Mouse (Mus musculus) forebrain, embryonic 13.5 days (tissue): ENCODE results near the gene Cited2. TPM values are rescaled to one million over a fixed set of nuclear protein-coding genes. Genes with fewer than 3 reads are reported as not detected.

Experiments
- ATAC-seq: fragments of 200-750 bp; cut with Nextera tagmentation; 2 replicates; pipeline ENCODE4 v1.8.0; 2017
- H3K27ac ChIP-seq: fragments of 300-500 bp; sonication (generic); 2 replicates; pipeline ENCODE4 v1.5.1; 2015; ENCODE audit warnings: inconsistent platforms, mild to moderate bottlenecking, moderate library complexity
- H3K27me3 ChIP-seq: fragments of 300-500 bp; sonication (generic); 2 replicates; pipeline ENCODE4 v1.6.1; 2015; ENCODE audit warnings: mild to moderate bottlenecking, inconsistent platforms
- H3K36me3 ChIP-seq: fragments of 300-500 bp; sonication (generic); 2 replicates; pipeline ENCODE4 v1.6.1; 2015; ENCODE audit warnings: mild to moderate bottlenecking, inconsistent platforms; ENCODE audit not compliant: poor library complexity, severe bottlenecking
- H3K4me1 ChIP-seq: fragments of 300-500 bp; sonication (generic); 2 replicates; pipeline ENCODE4 v1.6.1; 2015; ENCODE audit warnings: inconsistent platforms
- H3K4me2 ChIP-seq: fragments of 300-500 bp; sonication (generic); 2 replicates; pipeline ENCODE4 v1.6.1; 2015; ENCODE audit warnings: inconsistent platforms, mild to moderate bottlenecking, moderate library complexity
- H3K4me3 ChIP-seq: fragments of 300-500 bp; sonication (generic); 2 replicates; pipeline ENCODE4 v1.5.1; 2015; ENCODE audit warnings: mild to moderate bottlenecking, inconsistent platforms
- H3K9ac ChIP-seq: fragments of 300-500 bp; sonication (generic); 2 replicates; pipeline ENCODE4 v1.6.1; 2015; ENCODE audit warnings: mild to moderate bottlenecking, inconsistent platforms
- H3K9me3 ChIP-seq: fragments of 300-500 bp; sonication (generic); replicated peaks from 2 replicates; pipeline ENCODE4 v1.6.1; 2016; ENCODE audit warnings: inconsistent platforms
- WGBS: fragments of 180-500 bp; shearing (Covaris S2); methylation state at CpG from one replicate; pipeline ENCODE4 v1.1.7; 2015; 5-methylcytosine and 5-hydroxymethylcytosine counted together
- polyA plus RNA-seq: library from polyadenylated mRNA; unstranded; fragments of >200 nt; fragmentation: Nextera tagmentation; extraction: Ambion mirVana; gene quantifications from 2 replicates; pipeline ENCODE4 v1.2.1, GENCODE M21; 2015

Cited2 gene
- polyA plus RNA-seq, 1 experiment from 2014 or later, result 63.6 TPM

GRCm38 (mm10) chr10:17725644-17726372 is 2.8 kb downstream of the Cited2 start:
- Histone ChIP-seq H3K9me3 (no peaks in the 10 kb centered on the region), H3K4me3 (peak overlapping the region; percentile 31), H3K4me2 (peak overlapping the region; percentile 70), H3K27ac (peak overlapping the region; percentile 33; the same call in 1 of the 2 replicates), H3K4me1 (peaks cover 29% of the 10 kb centered on the region), H3K27me3 (no peaks in the 10 kb centered on the region), H3K36me3 (no peaks in the 10 kb centered on the region), H3K9ac (peak overlapping the region; percentile 44; the same call in 1 of the 2 replicates)
- WGBS, result 56% methylated on average over 7 of the region's 7 CpGs
- ATAC-seq, result no peak

- Histone ChIP-seq H3K9me3 (no peaks in the 10 kb centered on the region), H3K4me1 (peaks cover 29% of the 10 kb centered on the region), H3K9ac (peak overlapping the region; percentile 44; the same call in 1 of the 2 replicates), H3K36me3 (no peaks in the 10 kb centered on the region), H3K27ac (peak overlapping the region; percentile 33; the same call in 1 of the 2 replicates), H3K4me3 (peak overlapping the region; percentile 31), H3K4me2 (peak overlapping the region; percentile 70), H3K27me3 (no peaks in the 10 kb centered on the region)
- no peak for ATAC-seq
- WGBS, result 74% methylated on average over 2 of the region's 2 CpGs
Measured at GRCm38 (mm10) chr10:17726373-17726720, 3.3 kb downstream of the Cited2 start.

DNA sequence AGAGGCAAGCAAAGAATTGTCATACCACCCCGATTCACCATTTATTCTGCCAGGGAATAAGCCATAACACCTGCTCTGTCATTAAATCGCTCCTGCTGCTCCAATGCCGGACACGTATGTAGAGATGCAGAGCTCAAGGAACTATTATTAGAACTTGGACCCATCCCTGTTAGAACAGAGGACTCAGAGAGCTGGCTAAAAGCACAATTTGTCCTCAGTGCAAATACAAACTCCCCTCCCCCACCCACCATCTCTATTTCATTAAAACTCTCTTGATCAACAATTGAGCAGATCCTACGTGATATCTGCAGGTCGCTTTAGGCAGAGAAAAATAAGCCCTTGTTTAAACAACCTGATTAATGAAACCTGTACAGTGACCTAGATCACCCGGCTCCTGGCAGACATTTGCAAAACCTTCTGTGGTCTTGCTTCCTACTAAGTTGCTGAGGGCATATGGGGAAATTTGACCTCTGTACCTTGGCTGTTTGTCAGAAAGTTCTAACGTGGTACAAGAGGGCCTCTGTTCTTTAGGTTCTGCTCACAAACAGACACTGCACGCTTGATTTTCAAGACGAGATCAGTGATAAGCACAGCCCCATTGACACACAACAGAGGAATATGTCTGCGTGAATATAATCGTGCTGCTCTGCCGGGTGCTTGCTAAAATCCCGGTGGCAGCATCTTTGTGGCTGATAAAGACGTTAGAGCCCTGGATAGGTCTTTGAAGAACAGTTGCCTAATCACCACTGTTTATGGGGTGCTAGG is 4.3 kb downstream of the Cited2 start:
- H3K4me2 ChIP-seq, result peak overlapping the region; percentile 70
- no peaks in the 10 kb centered on the region for H3K27me3 ChIP-seq
- 0 out of 2 replicates have a peak overlapping the region, but pooled peaks have one; percentile 1 for H3K4me3 ChIP-seq
- H3K9me3 ChIP-seq, result no peaks in the 10 kb centered on the region
- WGBS, result 23% methylated on average over 15 of the region's 15 CpGs
- peak overlapping the region; percentile 15 for H3K27ac ChIP-seq
- H3K9ac ChIP-seq, result peak overlapping the region; percentile 27; the same call in 1 of the 2 replicates
- ATAC-seq, result no peak
- H3K4me1 ChIP-seq, result peaks cover 29% of the 10 kb centered on the region
- H3K36me3 ChIP-seq, result no peaks in the 10 kb centered on the region

- Histone ChIP-seq H3K4me2 (peak overlapping the region; percentile 70), H3K9ac (no peak overlapping the region; the same call in 1 of the 2 replicates), H3K4me3 (0 out of 2 replicates have a peak overlapping the region, but pooled peaks have one; percentile 1), H3K36me3 (no peaks in the 10 kb centered on the region), H3K27ac (peak overlapping the region; percentile 15; the same call in 1 of the 2 replicates), H3K27me3 (no peaks in the 10 kb centered on the region), H3K4me1 (peaks cover 29% of the 10 kb centered on the region), H3K9me3 (no peaks in the 10 kb centered on the region)
- ATAC-seq, result no peak
- WGBS, result 6% methylated on average over 5 of the region's 5 CpGs
Measured at GRCm38 (mm10) chr10:17727926-17728279, 4.9 kb downstream of the Cited2 start.

DNA sequence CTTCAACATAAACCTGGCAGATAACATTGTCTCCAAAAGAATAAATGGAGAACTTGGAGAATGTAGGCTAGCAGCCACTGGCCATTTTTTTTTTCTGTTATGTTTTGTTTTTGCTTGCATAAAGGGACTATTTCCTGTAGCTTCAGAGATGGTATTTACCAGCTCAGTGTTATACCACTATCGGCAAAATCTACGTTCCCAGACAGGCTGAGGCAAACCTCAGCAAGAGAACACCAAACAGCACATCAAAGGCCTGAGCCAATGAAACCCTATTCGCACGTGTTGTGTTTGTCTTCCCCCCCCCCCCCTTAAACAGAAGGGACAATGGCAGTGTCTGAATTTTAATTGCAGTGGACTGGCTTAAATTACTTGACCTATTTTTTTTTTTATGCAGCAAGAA is 5.7 kb downstream of the Cited2 start:
- H3K4me3 ChIP-seq, result no peak overlapping the region
- no peak for ATAC-seq
- no peaks in the 10 kb centered on the region for H3K27me3 ChIP-seq
- no peaks in the 10 kb centered on the region for H3K9me3 ChIP-seq
- no peak overlapping the region for H3K9ac ChIP-seq
- WGBS, result 30% methylated on average over 4 of the region's 4 CpGs
- no peak overlapping the region for H3K4me2 ChIP-seq
- H3K36me3 ChIP-seq, result no peaks in the 10 kb centered on the region
- no peak overlapping the region for H3K27ac ChIP-seq
- peaks cover 29% of the 10 kb centered on the region for H3K4me1 ChIP-seq

- 77% methylated on average over 6 of the region's 6 CpGs for WGBS
- no peak overlapping the region for H3K27ac ChIP-seq
- H3K4me3 ChIP-seq, result no peak overlapping the region
Measured at GRCm38 (mm10) chr10:17729476-17729875, 6.5 kb downstream of the Cited2 start.

DNA sequence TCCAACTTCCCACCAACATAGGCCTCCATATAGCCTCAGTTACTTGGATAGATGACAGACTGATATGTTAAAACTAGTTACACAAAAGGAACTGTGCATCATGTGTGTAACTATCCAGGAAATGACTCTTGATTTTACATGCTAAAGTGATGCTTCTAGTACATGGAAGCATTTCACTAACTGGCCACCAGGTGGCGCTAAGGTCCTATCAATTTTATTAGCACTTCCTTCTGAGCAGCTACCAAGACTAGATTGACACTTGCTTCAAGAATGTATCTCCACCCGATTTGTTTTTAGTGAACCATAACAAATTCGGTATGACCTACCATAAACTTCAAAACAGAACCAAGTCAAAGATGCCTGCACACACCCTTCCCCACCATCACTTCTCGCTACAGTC is 10.0 kb downstream of the Cited2 start:
- 18% methylated on average over 4 of the region's 4 CpGs for WGBS
- Histone ChIP-seq H3K4me2 (no peak overlapping the region), H3K36me3 (no peaks in the 10 kb centered on the region), H3K4me1 (no peaks in the 10 kb centered on the region), H3K27ac (no peak overlapping the region), H3K9me3 (no peaks in the 10 kb centered on the region), H3K4me3 (no peak overlapping the region), H3K27me3 (no peaks in the 10 kb centered on the region), H3K9ac (no peak overlapping the region)
- peak; percentile 66 for ATAC-seq

More at GRCm38 (mm10) chr10:17729476-17729875, 6.5 kb downstream of the Cited2 start:
- H3K4me1 ChIP-seq, result peaks cover 29% of the 10 kb centered on the region
- H3K27me3 ChIP-seq, result no peaks in the 10 kb centered on the region
- no peak overlapping the region for H3K9ac ChIP-seq
- H3K9me3 ChIP-seq, result no peaks in the 10 kb centered on the region
- H3K4me2 ChIP-seq, result no peak overlapping the region
- H3K36me3 ChIP-seq, result no peaks in the 10 kb centered on the region
- no peak for ATAC-seq

DNA sequence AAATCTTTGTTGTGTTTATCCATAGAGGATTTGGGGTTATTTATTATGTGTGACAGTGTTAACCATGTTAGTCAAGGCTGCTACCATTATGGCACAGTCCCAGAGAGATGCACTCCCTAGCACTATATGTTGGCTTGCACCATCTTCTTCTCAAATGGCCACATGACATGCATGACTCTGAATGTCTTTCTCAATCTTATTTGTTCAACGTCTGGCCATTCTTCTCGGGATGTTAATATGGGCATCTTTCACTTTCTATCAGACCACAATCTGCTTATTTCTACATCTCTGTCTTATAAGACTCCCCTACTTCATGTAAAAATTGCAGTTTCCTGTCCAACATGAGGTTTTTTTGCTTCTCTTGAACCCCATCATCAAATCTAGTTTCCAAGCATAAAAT is 19.6 kb downstream of the Cited2 start:
- ATAC-seq, result no peak
- no peak overlapping the region for H3K27ac ChIP-seq
- no peaks in the 10 kb centered on the region for H3K9me3 ChIP-seq
- no peak overlapping the region for H3K9ac ChIP-seq
- no peaks in the 10 kb centered on the region for H3K36me3 ChIP-seq
- no peak overlapping the region for H3K4me2 ChIP-seq
- H3K4me1 ChIP-seq, result no peaks in the 10 kb centered on the region
- no peak overlapping the region for H3K4me3 ChIP-seq
- WGBS, result 97% methylated on average over 2 of the region's 2 CpGs
- no peaks in the 10 kb centered on the region for H3K27me3 ChIP-seq

DNA sequence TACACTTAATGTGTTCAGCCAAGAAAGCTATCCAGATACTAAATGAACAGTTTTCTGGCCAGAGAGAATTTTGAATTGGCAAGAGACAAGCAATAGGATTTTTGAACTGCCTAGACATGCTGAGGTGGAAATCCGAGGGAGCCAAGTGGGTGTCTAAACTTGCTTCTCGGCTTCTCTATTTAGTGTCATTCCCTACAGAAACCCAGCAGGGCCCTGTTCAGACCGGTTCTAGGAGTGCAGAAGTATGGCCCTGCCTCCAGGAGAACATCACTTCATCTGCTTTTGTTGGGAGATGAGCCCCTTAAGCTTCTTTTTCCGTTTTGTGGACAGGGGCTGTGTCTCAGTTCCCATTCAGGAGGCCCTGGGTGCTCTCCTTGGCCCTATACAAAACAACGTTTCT is 29.5 kb downstream of the Cited2 start:
- WGBS, result 77% methylated on average over 5 of the region's 5 CpGs
- H3K4me2 ChIP-seq, result no peak overlapping the region
- no peaks in the 10 kb centered on the region for H3K4me1 ChIP-seq
- no peaks in the 10 kb centered on the region for H3K36me3 ChIP-seq
- no peak overlapping the region for H3K4me3 ChIP-seq
- H3K9me3 ChIP-seq, result peaks cover 6% of the 10 kb centered on the region; the same call in 1 of the 2 replicates
- ATAC-seq, result no peak
- no peak overlapping the region for H3K27ac ChIP-seq
- no peaks in the 10 kb centered on the region for H3K27me3 ChIP-seq
- H3K9ac ChIP-seq, result no peak overlapping the region

- no peak overlapping the region for H3K27ac ChIP-seq
- ATAC-seq, result no peak
- WGBS, result 88% methylated on average over 3 of the region's 3 CpGs
- no peak overlapping the region for H3K4me3 ChIP-seq
- H3K27me3 ChIP-seq, result no peaks in the 10 kb centered on the region
- no peak overlapping the region for H3K4me2 ChIP-seq
- no peak overlapping the region for H3K9ac ChIP-seq
- no peaks in the 10 kb centered on the region for H3K4me1 ChIP-seq
- H3K9me3 ChIP-seq, result peaks cover 6% of the 10 kb centered on the region; the same call in 1 of the 2 replicates
- no peaks in the 10 kb centered on the region for H3K36me3 ChIP-seq
Measured at GRCm38 (mm10) chr10:17759772-17760171, 36.8 kb downstream of the Cited2 start.

DNA sequence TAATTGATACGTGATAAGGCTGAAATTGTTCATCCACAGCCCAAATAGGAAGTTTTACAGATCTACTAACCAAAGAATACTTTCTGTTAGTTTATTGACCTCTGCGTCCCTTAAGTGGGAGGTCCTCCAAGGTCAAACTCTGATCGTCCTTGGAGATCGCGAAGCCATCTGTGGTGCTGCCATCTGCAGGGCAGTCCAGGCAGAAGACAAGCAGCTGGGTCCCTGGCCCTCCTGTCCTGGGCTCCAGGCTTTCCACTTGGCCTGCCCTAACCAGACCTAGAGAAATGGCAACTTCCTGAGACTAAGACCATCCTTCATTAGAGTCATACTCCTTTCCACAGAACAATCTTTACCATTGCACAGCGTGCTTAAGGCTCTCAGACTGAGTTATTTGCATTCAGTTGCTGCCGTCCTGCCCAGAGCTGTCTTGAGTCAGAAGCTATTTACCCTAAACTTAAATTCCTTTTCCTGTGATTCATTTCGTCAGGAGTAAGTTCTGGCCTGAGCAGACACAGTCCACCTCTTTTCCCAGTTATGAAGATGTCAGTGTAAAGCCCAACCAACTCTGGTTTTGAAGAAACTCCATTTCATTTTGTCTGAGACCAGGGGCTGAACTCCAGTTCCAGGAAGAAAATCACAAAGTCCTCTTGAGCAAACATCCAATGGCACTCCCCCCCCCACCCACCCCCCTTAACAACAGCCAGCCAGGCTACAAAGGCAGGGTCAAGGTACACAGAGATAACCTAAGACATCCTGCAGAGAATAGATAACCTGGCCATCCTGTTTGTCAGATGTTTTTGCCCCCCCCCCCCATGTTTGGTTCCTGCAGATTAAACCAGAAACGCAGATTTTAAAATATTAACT is 38.0 kb downstream of the Cited2 start:
- WGBS, result 82% methylated on average over 9 of the region's 9 CpGs
- no peak overlapping the region for H3K9ac ChIP-seq
- ATAC-seq, result no peak
- H3K27ac ChIP-seq, result no peak overlapping the region
- no peaks in the 10 kb centered on the region for H3K4me1 ChIP-seq
- H3K27me3 ChIP-seq, result no peaks in the 10 kb centered on the region
- H3K9me3 ChIP-seq, result peaks cover under 1% of the 10 kb centered on the region; the same call in 1 of the 2 replicates
- no peak overlapping the region for H3K4me3 ChIP-seq
- no peaks in the 10 kb centered on the region for H3K36me3 ChIP-seq
- H3K4me2 ChIP-seq, result no peak overlapping the region
